Mouse (Mus musculus) thymus, adult 2 months (tissue): ENCODE data around the gene Raver2. TPM values are rescaled to one million over a fixed set of nuclear protein-coding genes. Genes with fewer than 3 reads are reported as not detected.
"Not testable (repeated sequence)": the region's sequence is repeated elsewhere in the genome, so short reads cannot be mapped to it uniquely, and the experiment has no call there.

Source experiments
- DNase-seq: peaks from one replicate; pipeline ENCODE4 v3.0.0; 2021
- H3K27ac ChIP-seq: fragments of 200-500 bp; 2 replicates; pipeline ENCODE4 v1.5.1; 2012; ENCODE audit warnings: low read length, control low read depth; ENCODE audit not compliant: control insufficient read depth, insufficient read depth
- H3K27me3 ChIP-seq: fragments of 200-500 bp; 2 replicates; pipeline ENCODE4 v1.6.1; 2012; ENCODE audit warnings: mild to moderate bottlenecking, low read length, moderate library complexity, mixed read lengths; ENCODE audit not compliant: control insufficient read depth, insufficient read depth
- H3K36me3 ChIP-seq: fragments of 200-500 bp; 2 replicates; pipeline ENCODE4 v1.6.1; 2012; ENCODE audit warnings: mild to moderate bottlenecking, low read length, moderate library complexity; ENCODE audit not compliant: control insufficient read depth, insufficient read depth
- H3K4me1 ChIP-seq: fragments of 200-500 bp; replicated peaks from 2 replicates; pipeline ENCODE4 v1.6.1; 2012; ENCODE audit warnings: low read length; ENCODE audit not compliant: control insufficient read depth, insufficient read depth
- H3K4me3 ChIP-seq: fragments of 200-500 bp; 2 replicates; pipeline ENCODE4 v1.5.1; 2012; ENCODE audit warnings: mild to moderate bottlenecking, low read length, control low read depth, moderate library complexity; ENCODE audit not compliant: control insufficient read depth, insufficient read depth
- CTCF ChIP-seq: fragments of 200-500 bp; IDR thresholded peaks from 2 replicates; pipeline ENCODE4 v1.5.1; 2012; ENCODE audit warnings: mild to moderate bottlenecking, control low read depth, low read length, moderate library complexity, borderline replicate concordance; ENCODE audit not compliant: control insufficient read depth, poor library complexity, insufficient read depth; ENCODE audit errors: extremely low read depth
- POLR2A ChIP-seq: fragments of 200-500 bp; IDR thresholded peaks from 2 replicates; pipeline ENCODE4 v1.6.1; 2012; ENCODE audit warnings: mild to moderate bottlenecking, low read length, control low read depth, moderate library complexity; ENCODE audit not compliant: control insufficient read depth, poor library complexity, insufficient read depth; ENCODE audit errors: extremely low read depth
- WGBS: fragments of 180-500 bp; shearing (Covaris S2); methylation state at CpG from one replicate; pipeline ENCODE4 v1.1.7; 2018; 5-methylcytosine and 5-hydroxymethylcytosine counted together
- polyA plus RNA-seq: library from polyadenylated mRNA; depleted of rRNA; stranded (reverse); fragments of >200 nt; gene quantifications from 2 replicates; pipeline ENCODE4 v1.2.3, GENCODE M21; 2012

The Raver2 gene
- polyA plus RNA-seq, 1 experiment = 7.0 TPM

DNA sequence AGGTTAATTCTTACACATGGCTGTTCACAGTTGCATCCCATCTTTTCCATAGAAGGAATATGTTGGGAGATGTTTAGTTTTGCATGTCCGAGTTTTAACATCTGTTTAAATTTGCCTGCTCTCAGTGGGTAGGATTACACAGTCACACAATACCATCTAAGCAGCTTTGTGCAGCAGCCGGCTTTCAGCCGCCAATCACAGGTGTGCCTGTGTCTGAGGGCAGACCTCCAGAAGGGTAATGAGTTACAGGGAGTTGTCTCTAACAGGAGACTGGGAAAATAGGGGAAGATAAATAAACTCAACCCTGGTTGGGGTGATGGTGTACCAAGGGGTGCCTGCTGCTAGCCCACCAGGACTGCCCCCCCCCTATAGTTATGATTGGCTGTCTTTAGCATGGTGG, 7.6 kb downstream of the Raver2 start:
- WGBS = 91% methylated on average over 3 of the region's 3 CpGs

DNA sequence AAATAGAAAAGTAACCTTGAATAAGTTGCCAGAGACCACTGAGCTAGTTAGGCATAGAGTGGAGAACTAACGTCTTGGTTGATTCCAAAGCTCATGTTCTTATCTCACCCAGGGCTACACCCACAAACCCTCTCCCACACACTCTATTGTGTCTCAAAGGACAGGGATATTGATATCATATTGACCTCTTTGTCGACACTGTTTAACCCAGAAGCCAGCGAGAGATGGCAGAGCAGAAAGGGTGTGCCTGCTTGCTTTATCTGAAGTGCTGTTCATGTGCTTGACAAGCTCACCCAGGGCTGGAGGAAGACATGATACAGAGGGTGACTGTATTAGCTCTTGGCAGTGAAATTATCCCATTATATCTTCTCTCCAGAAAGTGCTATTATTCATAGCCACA, 11.2 kb downstream of the Raver2 start:
- WGBS = 90% methylated on average over 3 of the region's 3 CpGs
- Histone ChIP-seq H3K4me3 (no peak overlapping the region), H3K4me1 (no peaks in the 10 kb centered on the region), H3K36me3 (no peaks in the 10 kb centered on the region), H3K27me3 (no peaks in the 10 kb centered on the region), H3K27ac (no peak overlapping the region)
- TF ChIP-seq CTCF (no peak), POLR2A (no peak)
- no peak for DNase-seq

More for the DNA sequence above, 7.6 kb downstream of the Raver2 start:
- H3K27me3 ChIP-seq = no peaks in the 10 kb centered on the region
- no peak for TF ChIP-seq CTCF
- TF ChIP-seq POLR2A = no peak
- no peak for DNase-seq
- no peaks in the 10 kb centered on the region for H3K4me1 ChIP-seq
- H3K27ac ChIP-seq = no peak overlapping the region
- H3K4me3 ChIP-seq = no peak overlapping the region
- H3K36me3 ChIP-seq = no peaks in the 10 kb centered on the region

DNA sequence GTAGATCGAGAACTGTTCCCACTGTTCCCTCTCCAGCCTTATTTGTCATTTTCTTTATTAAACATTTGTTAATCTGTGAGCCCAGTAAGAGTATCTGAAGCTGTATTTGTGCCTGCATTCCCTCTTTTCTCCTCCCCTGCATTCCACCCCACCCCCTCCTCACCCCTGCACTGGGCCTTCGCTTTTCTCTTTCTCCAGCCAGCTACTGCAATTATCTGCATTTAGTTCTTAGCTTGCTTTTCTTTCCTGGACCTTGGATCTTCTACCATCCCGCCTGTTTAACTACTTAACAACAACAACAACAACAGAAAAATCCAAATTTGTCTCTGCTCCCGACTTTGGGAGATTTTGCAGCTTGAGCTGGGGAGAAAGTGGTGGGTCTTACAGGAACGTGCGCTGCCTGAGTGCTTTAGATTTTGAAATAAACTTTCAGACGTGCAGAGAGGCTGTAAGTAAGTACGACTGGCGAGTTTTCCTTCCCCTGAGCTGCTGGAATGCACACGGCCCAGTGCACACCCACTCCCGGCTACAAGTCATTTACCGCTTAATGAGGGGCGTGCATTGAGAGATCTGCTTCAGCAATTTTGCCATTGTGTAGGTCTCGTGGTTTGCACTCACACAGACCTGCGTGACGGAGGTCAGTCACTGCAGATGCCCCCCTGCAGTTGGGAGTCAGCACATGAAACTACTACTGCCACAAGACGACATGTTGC, 13.5 kb downstream of the Raver2 start:
- no peak for TF ChIP-seq CTCF
- no peak for TF ChIP-seq POLR2A
- H3K36me3 ChIP-seq = no peaks in the 10 kb centered on the region
- H3K4me1 ChIP-seq = no peaks in the 10 kb centered on the region
- no peak for DNase-seq
- no peak overlapping the region for H3K4me3 ChIP-seq
- WGBS = 88% methylated on average over 17 of the region's 17 CpGs
- H3K27me3 ChIP-seq = no peaks in the 10 kb centered on the region
- H3K27ac ChIP-seq = no peak overlapping the region

DNA sequence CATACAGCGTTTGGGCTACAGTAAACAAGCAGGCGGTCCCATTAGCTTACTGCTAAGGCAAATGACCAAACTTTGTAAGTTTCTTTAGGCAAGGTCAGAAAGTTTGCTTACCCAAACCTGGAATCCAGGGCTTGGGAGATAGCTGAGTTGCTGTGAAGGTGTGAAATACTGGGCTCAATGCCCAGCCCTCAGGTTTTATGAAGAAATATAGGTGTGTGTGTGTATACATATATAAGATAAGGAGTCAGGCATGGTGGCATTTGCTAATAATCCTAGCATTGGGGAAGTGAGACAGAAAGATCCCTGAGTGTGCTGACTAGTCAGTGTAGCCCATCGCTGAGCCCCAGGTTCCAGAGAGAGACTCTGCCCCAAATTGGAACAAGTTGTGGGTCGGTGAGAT, 16.1 kb downstream of the Raver2 start:
- TF ChIP-seq CTCF = no peak
- TF ChIP-seq POLR2A = no peak
- Histone ChIP-seq H3K27ac (no peak overlapping the region), H3K36me3 (no peaks in the 10 kb centered on the region), H3K27me3 (no peaks in the 10 kb centered on the region), H3K4me1 (no peaks in the 10 kb centered on the region), H3K4me3 (no peak overlapping the region)
- DNase-seq = no peak
- WGBS = 97% methylated on average over 4 of the region's 4 CpGs

DNA sequence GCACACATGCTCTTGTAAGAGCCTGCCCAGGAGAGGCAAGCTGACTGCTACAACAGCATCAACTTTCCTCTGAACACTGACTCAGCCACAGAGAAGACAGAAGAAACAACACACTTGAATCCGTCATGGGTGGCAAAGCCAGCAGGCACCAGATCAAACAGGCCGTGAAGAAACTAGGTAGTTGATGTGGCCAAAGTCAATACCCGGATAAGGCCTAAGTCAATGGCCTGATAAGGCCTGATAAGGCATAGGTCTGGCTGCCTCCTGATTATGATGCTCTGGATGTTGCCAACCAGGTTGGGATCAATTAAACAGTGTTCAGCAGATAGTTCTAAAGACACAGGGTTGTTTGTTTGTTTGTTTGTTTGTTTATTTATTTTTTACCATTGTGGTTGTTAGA, 17.3 kb downstream of the Raver2 start:
- DNase-seq = no peak
- Histone ChIP-seq H3K27me3 (no peaks in the 10 kb centered on the region), H3K4me3 (no peak overlapping the region), H3K36me3 (no peaks in the 10 kb centered on the region), H3K27ac (no peak overlapping the region), H3K4me1 (no peaks in the 10 kb centered on the region)
- 92% methylated on average over 3 of the region's 3 CpGs for WGBS
- no peak for TF ChIP-seq POLR2A
- TF ChIP-seq CTCF = no peak

DNA sequence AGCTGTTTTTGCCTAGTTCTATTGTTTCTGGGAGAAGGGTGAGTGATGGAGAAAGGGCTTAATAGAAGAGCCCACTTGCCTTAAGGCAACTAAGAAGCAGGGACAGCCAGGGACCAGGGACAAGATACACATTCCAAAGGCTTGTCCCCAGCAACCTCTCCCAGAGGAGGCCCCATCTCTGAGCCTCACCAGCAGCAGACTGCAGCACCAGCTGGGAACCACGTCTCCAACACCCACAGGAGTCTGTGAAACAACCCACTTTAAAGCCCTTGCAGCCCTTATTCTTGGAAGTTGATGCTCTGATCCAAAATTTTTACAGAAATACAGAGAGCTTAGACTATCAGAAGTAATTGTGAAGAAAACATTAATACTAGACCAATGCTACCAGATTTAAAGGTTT, 18.9 kb downstream of the Raver2 start:
- no peak for DNase-seq
- H3K4me1 ChIP-seq = no peaks in the 10 kb centered on the region
- no peaks in the 10 kb centered on the region for H3K27me3 ChIP-seq
- TF ChIP-seq POLR2A = no peak
- no peak overlapping the region for H3K4me3 ChIP-seq
- H3K27ac ChIP-seq = no peak overlapping the region
- no peaks in the 10 kb centered on the region for H3K36me3 ChIP-seq
- WGBS = 50% methylated on average over 1 of the region's 1 CpGs

DNA sequence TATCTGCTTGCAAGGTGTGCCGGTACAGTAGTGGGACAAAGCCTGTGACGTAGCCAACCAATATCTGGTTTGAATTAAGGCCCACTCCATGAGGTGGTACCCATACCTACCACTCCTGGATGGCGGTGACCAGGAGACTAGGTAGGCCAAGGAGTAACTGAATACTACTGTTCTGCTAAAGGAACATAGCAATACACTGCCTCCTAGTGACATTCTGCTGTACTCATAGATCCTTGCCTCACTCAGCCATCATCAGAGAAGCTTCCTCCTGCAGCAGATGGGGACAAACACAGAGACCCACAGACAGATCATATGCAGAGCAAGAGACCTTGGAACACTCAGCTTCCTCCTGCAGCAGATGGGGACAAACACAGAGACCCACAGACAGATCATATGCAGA, 21.8 kb downstream of the Raver2 start:
- H3K27me3 ChIP-seq, H3K27ac ChIP-seq, H3K36me3 ChIP-seq, H3K4me3 ChIP-seq, H3K4me1 ChIP-seq, DNase-seq: not testable (repeated sequence)
- WGBS = 99% methylated on average over 3 of the region's 3 CpGs
